Mouse (Mus musculus): ENCODE results near the gene Tfap2e. TPM values are rescaled to one million over a fixed set of nuclear protein-coding genes. Genes with fewer than 3 reads are reported as not detected.

Gene Tfap2e
- not detected in 2 replicates for polyA plus RNA-seq (2012; rRNA removed)

GRCm38 (mm10) chr4:126736001-126736414 lies at the start of gene Tfap2e:
Tfap2e (minus strand) TSS chr4:126736240.
- no peak within 1 kb of the TSS for H3K4me3 ChIP-seq (ENCODE audit: insufficient read depth, low read length)
- H3K27ac ChIP-seq (ENCODE audit: insufficient read depth, low read length): no peak within 1 kb of the TSS
- H3K4me1 ChIP-seq (ENCODE audit: control insufficient read depth, insufficient read depth, low read length): no peaks in the 10 kb centered on the region
- TF ChIP-seq POLR2A (IDR thresholded peaks at IDR 0.05; ENCODE audit: extremely low read depth, insufficient read depth, low read length) (no peak), CTCF (IDR thresholded peaks at IDR 0.05; ENCODE audit: extremely low read depth, insufficient read depth, low read length) (no peak)

- TF ChIP-seq POLR2A (IDR thresholded peaks at IDR 0.05; ENCODE audit: extremely low read depth, insufficient read depth, low read length) (no peak), CTCF (IDR thresholded peaks at IDR 0.05; ENCODE audit: extremely low read depth, insufficient read depth, low read length) (no peak)
- Histone ChIP-seq H3K27ac (ENCODE audit: insufficient read depth, low read length) (no peak overlapping the region), H3K4me3 (ENCODE audit: insufficient read depth, low read length) (no peak overlapping the region), H3K4me1 (ENCODE audit: control insufficient read depth, insufficient read depth, low read length) (peaks cover 7% of the 10 kb centered on the region)
Measured at GRCm38 (mm10) chr4:126782996-126783395, 47.0 kb upstream of the Tfap2e start.

GRCm38 (mm10) chr4:126782512-126782911 lies 46.5 kb upstream of the Tfap2e start:
- H3K4me1 ChIP-seq (ENCODE audit: control insufficient read depth, insufficient read depth, low read length): peaks cover 7% of the 10 kb centered on the region
- H3K4me3 ChIP-seq (ENCODE audit: insufficient read depth, low read length): no peak overlapping the region
- no peak overlapping the region for H3K27ac ChIP-seq (ENCODE audit: insufficient read depth, low read length)
- no peak for TF ChIP-seq CTCF (IDR thresholded peaks at IDR 0.05; ENCODE audit: extremely low read depth, insufficient read depth, low read length)
- TF ChIP-seq POLR2A (IDR thresholded peaks at IDR 0.05; ENCODE audit: extremely low read depth, insufficient read depth, low read length): no peak

- Histone ChIP-seq H3K27ac (ENCODE audit: insufficient read depth, low read length) (no peak overlapping the region), H3K4me1 (ENCODE audit: control insufficient read depth, insufficient read depth, low read length) (peaks cover 7% of the 10 kb centered on the region), H3K4me3 (ENCODE audit: insufficient read depth, low read length) (no peak overlapping the region)
- no peak for TF ChIP-seq CTCF (IDR thresholded peaks at IDR 0.05; ENCODE audit: extremely low read depth, insufficient read depth, low read length)
- TF ChIP-seq POLR2A (IDR thresholded peaks at IDR 0.05; ENCODE audit: extremely low read depth, insufficient read depth, low read length): no peak
Measured at GRCm38 (mm10) chr4:126781871-126782270, 45.8 kb upstream of the Tfap2e start.

DNA sequence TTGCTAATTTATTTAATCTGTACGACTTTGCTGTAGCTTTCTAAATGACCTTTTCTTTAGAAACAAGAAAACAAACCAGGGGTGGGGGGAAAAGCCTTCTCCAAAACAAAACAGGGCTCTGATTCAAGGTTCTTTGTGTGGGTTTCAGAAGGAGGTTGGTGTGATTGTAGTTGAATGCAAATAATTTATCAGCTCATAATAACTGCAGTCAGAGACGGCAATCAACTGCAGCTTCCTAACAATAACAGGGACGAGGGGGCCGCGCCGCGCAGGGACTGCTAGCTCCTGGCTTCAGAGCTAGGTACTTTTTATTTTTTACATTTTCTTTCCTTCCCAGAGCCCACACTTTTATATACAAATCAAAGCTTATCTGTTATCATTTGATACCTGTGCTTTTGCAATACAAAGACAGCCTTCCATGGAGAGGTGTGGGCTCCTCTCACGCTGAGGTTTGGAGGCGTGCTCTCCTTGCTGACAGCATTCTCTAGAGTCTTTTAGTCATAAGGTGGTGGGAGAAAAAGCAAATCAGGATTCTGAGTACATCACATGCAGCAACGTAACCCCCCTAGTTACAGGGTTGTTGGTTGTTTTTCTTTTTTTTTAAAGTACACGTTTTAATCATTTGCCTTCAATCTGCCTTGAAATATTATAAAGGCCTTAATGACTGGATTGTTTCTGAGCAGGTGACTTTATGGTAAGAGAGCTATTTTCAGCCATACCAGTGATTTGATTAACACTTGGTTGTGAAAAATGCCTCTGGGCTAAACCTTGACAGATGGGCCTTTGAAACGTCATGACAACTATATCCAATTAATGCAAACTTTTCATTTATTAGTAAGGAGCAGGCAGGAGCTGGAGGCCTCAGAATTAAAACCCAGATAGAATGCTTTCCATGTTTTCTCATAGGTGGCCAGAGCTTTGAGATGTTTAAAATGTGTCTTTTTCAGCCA lies 44.1 kb upstream of the Tfap2e start:
- Histone ChIP-seq H3K4me1 (ENCODE audit: control insufficient read depth, insufficient read depth, low read length) (peaks cover 7% of the 10 kb centered on the region), H3K4me3 (ENCODE audit: insufficient read depth, low read length) (no peak overlapping the region), H3K27ac (ENCODE audit: insufficient read depth, low read length) (peak overlapping the region; percentile 70; the same call in 1 of the 2 replicates)
- TF ChIP-seq POLR2A (IDR thresholded peaks at IDR 0.05; ENCODE audit: extremely low read depth, insufficient read depth, low read length): no peak
- TF ChIP-seq CTCF (IDR thresholded peaks at IDR 0.05; ENCODE audit: extremely low read depth, insufficient read depth, low read length): no peak

DNA sequence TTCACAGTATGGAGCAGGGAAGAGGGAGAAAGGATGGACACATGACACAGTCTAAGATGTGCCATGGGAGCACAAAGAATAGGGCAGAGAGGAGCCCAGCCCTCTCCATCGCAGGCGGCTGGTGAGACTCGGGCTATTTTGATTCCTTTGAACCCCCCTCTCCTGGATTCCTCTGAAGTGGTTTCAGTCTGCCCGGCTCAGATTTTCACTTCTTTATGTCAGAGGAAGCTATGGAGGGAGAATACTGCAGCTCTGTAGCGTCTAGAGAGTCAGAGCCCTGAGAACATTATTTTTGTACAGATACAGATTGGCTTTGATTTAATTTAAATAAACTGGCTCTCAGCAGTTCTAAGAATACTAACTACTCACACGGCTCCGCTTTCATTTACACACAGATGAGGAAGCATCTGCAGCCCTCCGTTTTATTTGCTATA lies 43.1 kb upstream of the Tfap2e start:
- Histone ChIP-seq H3K27ac (ENCODE audit: insufficient read depth, low read length) (peak overlapping the region; percentile 43; the same call in 1 of the 2 replicates), H3K4me3 (ENCODE audit: insufficient read depth, low read length) (no peak overlapping the region), H3K4me1 (ENCODE audit: control insufficient read depth, insufficient read depth, low read length) (peaks cover 7% of the 10 kb centered on the region)
- no peak for TF ChIP-seq POLR2A (IDR thresholded peaks at IDR 0.05; ENCODE audit: extremely low read depth, insufficient read depth, low read length)
- no peak for TF ChIP-seq CTCF (IDR thresholded peaks at IDR 0.05; ENCODE audit: extremely low read depth, insufficient read depth, low read length)

- TF ChIP-seq CTCF (IDR thresholded peaks at IDR 0.05; ENCODE audit: extremely low read depth, insufficient read depth, low read length) (no peak), POLR2A (IDR thresholded peaks at IDR 0.05; ENCODE audit: extremely low read depth, insufficient read depth, low read length) (no peak)
- peaks cover 3% of the 10 kb centered on the region for H3K4me1 ChIP-seq (ENCODE audit: control insufficient read depth, insufficient read depth, low read length)
- no peak overlapping the region for H3K27ac ChIP-seq (ENCODE audit: insufficient read depth, low read length)
- H3K4me3 ChIP-seq (ENCODE audit: insufficient read depth, low read length): no peak overlapping the region
Measured at GRCm38 (mm10) chr4:126775182-126775581, 39.1 kb upstream of the Tfap2e start.

DNA sequence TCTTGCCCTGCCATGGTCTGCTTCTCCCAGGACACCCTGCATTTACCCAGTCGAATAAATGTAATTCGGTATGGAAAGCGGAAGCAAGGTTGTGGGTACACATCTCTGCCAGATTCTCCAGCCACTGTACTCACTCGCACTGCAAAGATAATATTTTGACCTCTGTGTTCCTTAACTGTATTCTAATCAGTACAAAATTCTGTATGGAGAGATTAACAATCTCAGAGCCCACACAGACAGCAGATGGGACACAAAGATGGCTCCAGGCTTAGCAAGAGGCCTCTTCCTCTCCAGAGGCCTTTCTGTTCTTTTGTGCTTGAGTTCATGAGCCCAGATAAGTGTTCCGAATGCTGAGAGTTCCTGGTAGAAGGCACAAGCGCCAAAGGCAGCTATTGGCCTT lies 37.8 kb upstream of the Tfap2e start:
- Histone ChIP-seq H3K27ac (ENCODE audit: insufficient read depth, low read length) (no peak overlapping the region), H3K4me1 (ENCODE audit: control insufficient read depth, insufficient read depth, low read length) (no peaks in the 10 kb centered on the region; the same call in 1 of the 2 replicates), H3K4me3 (ENCODE audit: insufficient read depth, low read length) (no peak overlapping the region)
- TF ChIP-seq POLR2A (IDR thresholded peaks at IDR 0.05; ENCODE audit: extremely low read depth, insufficient read depth, low read length) (no peak), CTCF (IDR thresholded peaks at IDR 0.05; ENCODE audit: extremely low read depth, insufficient read depth, low read length) (no peak)

- Histone ChIP-seq H3K4me1 (ENCODE audit: control insufficient read depth, insufficient read depth, low read length) (no peaks in the 10 kb centered on the region), H3K27ac (ENCODE audit: insufficient read depth, low read length) (no peak overlapping the region), H3K4me3 (ENCODE audit: insufficient read depth, low read length) (no peak overlapping the region)
- TF ChIP-seq CTCF (IDR thresholded peaks at IDR 0.05; ENCODE audit: extremely low read depth, insufficient read depth, low read length): no peak
- TF ChIP-seq POLR2A (IDR thresholded peaks at IDR 0.05; ENCODE audit: extremely low read depth, insufficient read depth, low read length): no peak
Measured at GRCm38 (mm10) chr4:126770831-126771230, 34.8 kb upstream of the Tfap2e start.

Data from cortical plate, adult 2 months (tissue).